Mouse (Mus musculus) C2C12 (cell line): Measurements from ENCODE around the gene B3galt4.

Source experiments
- CTCF ChIP-seq: IDR thresholded peaks from one replicate; pipeline ENCODE4 v1.5.1; 2011; ENCODE audit not compliant: control insufficient read depth, insufficient read depth, insufficient read length
- FOSL1 ChIP-seq: IDR thresholded peaks from one replicate; pipeline ENCODE4 v1.8.0; 2011; ENCODE audit warnings: mild to moderate bottlenecking, low read length; ENCODE audit not compliant: poor library complexity, insufficient read depth, severe bottlenecking
- MAX ChIP-seq: IDR thresholded peaks from one replicate; pipeline ENCODE4 v1.6.1; 2011; ENCODE audit warnings: mild to moderate bottlenecking, control low read depth
- MYOD1 ChIP-seq: IDR thresholded peaks from one replicate; pipeline ENCODE4 v1.6.1; 2011; ENCODE audit warnings: low read depth; ENCODE audit not compliant: control insufficient read depth, insufficient read length
- MYOG ChIP-seq: IDR thresholded peaks from one replicate; pipeline ENCODE4 v1.6.1; 2011; ENCODE audit not compliant: control insufficient read depth, insufficient read length; ENCODE audit errors: extremely low read depth
- USF1 ChIP-seq: IDR thresholded peaks from one replicate; pipeline ENCODE4 v1.6.1; 2011; ENCODE audit warnings: low read depth, mild to moderate bottlenecking, control low read depth, moderate library complexity

DNA sequence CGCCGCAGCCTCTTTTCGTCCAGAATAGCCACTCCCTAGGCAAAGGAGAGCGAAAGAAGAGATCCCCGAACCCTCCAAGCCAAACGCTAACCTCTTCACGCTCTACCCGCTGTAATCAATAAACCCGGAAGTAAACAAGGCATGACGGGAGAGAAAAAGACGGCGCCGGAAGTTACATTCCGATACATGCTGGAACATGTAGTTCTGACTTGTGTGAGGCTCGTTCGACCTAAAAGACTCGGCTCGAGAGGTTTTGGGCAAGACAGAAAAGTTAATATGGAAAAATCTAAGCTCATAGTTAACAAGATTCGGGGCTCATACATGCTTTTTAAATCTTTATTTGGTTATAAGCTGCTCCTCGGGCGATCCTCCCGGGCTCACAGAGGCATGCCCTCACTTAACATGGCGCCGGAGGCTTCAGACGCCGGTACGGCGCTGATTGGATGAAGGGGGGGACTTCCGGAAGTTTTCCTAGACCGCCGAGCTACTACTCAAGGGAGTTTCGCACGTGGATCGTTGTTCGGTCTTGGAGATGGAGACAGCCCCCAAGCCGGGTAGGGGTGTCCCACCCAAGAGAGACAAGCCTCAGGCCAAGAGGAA is 11.0 kb downstream of the B3galt4 start, which contains the start of the genes Pfdn6 and Wdr46:
- TF ChIP-seq USF1: no peak
- TF ChIP-seq CTCF: no peak
- no peak for TF ChIP-seq MAX
- TF ChIP-seq MYOD1: no peak
- no peak for TF ChIP-seq MYOG
- TF ChIP-seq FOSL1: no peak
